Mouse (Mus musculus) E14TG2a.4 (cell line): ENCODE measurements around the gene Sh3yl1.

Experiments
- CTCF ChIP-seq: conservative IDR thresholded peaks from 2 replicates; pipeline ENCODE4 v1.5.1; 2014; ENCODE audit warnings: low read length
- NANOG ChIP-seq: IDR thresholded peaks from 2 replicates; pipeline ENCODE4 v1.6.1; 2014; ENCODE audit warnings: borderline replicate concordance, low read length, mixed read lengths
- POU5F1 ChIP-seq: IDR thresholded peaks from 2 replicates; pipeline ENCODE4 v1.6.1; 2014; ENCODE audit warnings: low read length, borderline replicate concordance

DNA sequence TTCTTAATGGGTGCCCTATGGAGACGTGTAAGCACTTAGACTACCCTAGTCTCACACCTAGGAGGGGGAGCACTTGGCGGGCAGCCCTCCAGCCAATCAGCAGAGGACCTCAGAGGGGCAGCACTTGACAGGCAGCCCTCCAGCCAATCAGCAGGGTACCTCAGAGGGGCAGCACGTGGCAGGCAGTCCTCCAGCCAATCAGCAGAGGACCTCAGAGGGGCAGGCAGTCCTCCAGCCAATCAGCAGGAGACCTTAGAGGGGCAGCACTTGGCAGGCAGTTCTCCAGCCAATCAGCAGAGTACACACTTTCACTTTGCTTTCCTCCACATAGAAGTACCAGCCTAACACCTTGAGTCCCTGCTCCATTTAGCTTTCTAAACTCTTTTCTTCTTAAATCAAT, 10.9 kb downstream of the Sh3yl1 start:
- TF ChIP-seq CTCF, result no peak
- no peak for TF ChIP-seq POU5F1
- TF ChIP-seq NANOG, result no peak
